Mouse (Mus musculus): ENCODE results near the gene Eaf2. TPM values are rescaled to one million over a fixed set of nuclear protein-coding genes. Genes with fewer than 3 reads are reported as not detected.

The Eaf2 gene
- 1.8 TPM for polyA plus RNA-seq (2014; fragmentation: Illumina TruSeq; extraction: RNeasy Lipid Tissue Mini Kit (QIAGEN cat#74804); ENCODE audit: insufficient read depth, low read depth, low replicate concordance)

GRCm38 (mm10) chr16:36874583-36875275, at the start of gene Eaf2, which contains the start of gene Golgb1:
Gene Eaf2 (minus strand): TSS chr16:36875003.
Gene Golgb1 (plus strand): TSS chr16:36875140.

GRCm38 (mm10) chr16:36828054-36828786, 46.6 kb downstream of the Eaf2 start, which contains the start of gene Iqcb1:
Gene Iqcb1 (plus strand): TSS chr16:36828385.

GRCm38 (mm10) chr16:36784594-36785313, 90.0 kb downstream of the Eaf2 start, which contains the start of gene Slc15a2:
Gene Slc15a2 (minus strand): TSS chr16:36784962.

Other genes with a start within 250 kb of the Eaf2 start
- gene Cd86, start 208.9 kb downstream of the Eaf2 start, polyA plus RNA-seq (2014; fragmentation: Illumina TruSeq; extraction: RNeasy Lipid Tissue Mini Kit (QIAGEN cat#74804); ENCODE audit: insufficient read depth, low read depth, low replicate concordance), result 4.6 TPM
- 4.8 TPM for gene Ildr1, start 181.0 kb downstream of the Eaf2 start, polyA plus RNA-seq (2014; fragmentation: Illumina TruSeq; extraction: RNeasy Lipid Tissue Mini Kit (QIAGEN cat#74804); ENCODE audit: insufficient read depth, low read depth, low replicate concordance)
- gene Slc15a2, start 90.0 kb downstream of the Eaf2 start, polyA plus RNA-seq (2014; fragmentation: Illumina TruSeq; extraction: RNeasy Lipid Tissue Mini Kit (QIAGEN cat#74804); ENCODE audit: insufficient read depth, low read depth, low replicate concordance), result 28.6 TPM
- 11.3 TPM for gene Iqcb1, start 46.6 kb downstream of the Eaf2 start, polyA plus RNA-seq (2014; fragmentation: Illumina TruSeq; extraction: RNeasy Lipid Tissue Mini Kit (QIAGEN cat#74804); ENCODE audit: insufficient read depth, low read depth, low replicate concordance)
- gene Golgb1, start 137 bp upstream of the Eaf2 start, polyA plus RNA-seq (2014; fragmentation: Illumina TruSeq; extraction: RNeasy Lipid Tissue Mini Kit (QIAGEN cat#74804); ENCODE audit: insufficient read depth, low read depth, low replicate concordance), result 13.9 TPM
- gene Hcls1, start 60.0 kb upstream of the Eaf2 start, polyA plus RNA-seq (2014; fragmentation: Illumina TruSeq; extraction: RNeasy Lipid Tissue Mini Kit (QIAGEN cat#74804); ENCODE audit: insufficient read depth, low read depth, low replicate concordance), result 31.6 TPM
- gene Fbxo40, start 115.5 kb upstream of the Eaf2 start, polyA plus RNA-seq (2014; fragmentation: Illumina TruSeq; extraction: RNeasy Lipid Tissue Mini Kit (QIAGEN cat#74804); ENCODE audit: insufficient read depth, low read depth, low replicate concordance), result 0.91 TPM
- gene Polq, start 136.8 kb upstream of the Eaf2 start, polyA plus RNA-seq (2014; fragmentation: Illumina TruSeq; extraction: RNeasy Lipid Tissue Mini Kit (QIAGEN cat#74804); ENCODE audit: insufficient read depth, low read depth, low replicate concordance), result 0.23 TPM

Data from lung, adult 10 weeks (tissue).